Mouse (Mus musculus) lung, postnatal 0 days (tissue): Measurements from ENCODE around the gene Wfdc11. TPM values are rescaled to one million over a fixed set of nuclear protein-coding genes. Genes with fewer than 3 reads are reported as not detected.
A peak's percentile ranks its signal among the peaks of the same experiment; 100 is the strongest.
"Not testable (repeated sequence)": the region's sequence is repeated elsewhere in the genome, so short reads cannot be mapped to it uniquely, and the experiment has no call there.

Source experiments
- ATAC-seq: fragments of 200-750 bp; cut with Nextera tagmentation; 2 replicates; pipeline ENCODE4 v1.8.0; 2017; ENCODE audit warnings: moderate library complexity
- DNase-seq: peaks from one replicate; pipeline ENCODE4 v3.0.0-alpha.2; 2016; ENCODE audit warnings: low spot score
- H3K27ac ChIP-seq: fragments of 300-500 bp; sonication (generic); 2 replicates; pipeline ENCODE4 v1.5.1; 2014; ENCODE audit warnings: antibody characterized with exemption, mild to moderate bottlenecking, low read length, mixed read lengths
- H3K27me3 ChIP-seq: fragments of 300-500 bp; sonication (generic); replicated peaks from 2 replicates; pipeline ENCODE4 v1.6.1; 2014; ENCODE audit warnings: low read length, mixed read lengths; ENCODE audit not compliant: insufficient read depth
- H3K36me3 ChIP-seq: fragments of 300-500 bp; sonication (generic); 2 replicates; pipeline ENCODE4 v1.6.1; 2014; ENCODE audit warnings: low read length, mixed read lengths; ENCODE audit not compliant: insufficient read depth
- H3K4me1 ChIP-seq: fragments of 300-500 bp; sonication (generic); 2 replicates; pipeline ENCODE4 v1.6.1; 2014; ENCODE audit warnings: antibody characterized with exemption, low read depth, low read length, mixed read lengths; ENCODE audit not compliant: insufficient read depth
- H3K4me2 ChIP-seq: fragments of 300-500 bp; sonication (generic); replicated peaks from 2 replicates; pipeline ENCODE4 v1.6.1; 2014; ENCODE audit warnings: low read depth, mild to moderate bottlenecking, low read length, moderate library complexity, mixed read lengths
- H3K4me3 ChIP-seq: fragments of 300-500 bp; sonication (generic); 2 replicates; pipeline ENCODE4 v1.5.1; 2014; ENCODE audit warnings: low read depth, low read length
- H3K9ac ChIP-seq: fragments of 300-500 bp; sonication (generic); replicated peaks from 2 replicates; pipeline ENCODE4 v1.6.1; 2014; ENCODE audit warnings: low read depth, mild to moderate bottlenecking
- H3K9me3 ChIP-seq: fragments of 300-500 bp; sonication (generic); 2 replicates; pipeline ENCODE4 v1.6.1; 2016; ENCODE audit warnings: low read length, mixed read lengths
- CTCF ChIP-seq: IDR thresholded peaks from 2 replicates; pipeline ENCODE4 v1.5.1; 2016; ENCODE audit warnings: antibody characterized with exemption, mild to moderate bottlenecking
- EP300 ChIP-seq: IDR thresholded peaks from 2 replicates; pipeline ENCODE4 v1.6.1; 2016; ENCODE audit warnings: antibody characterized with exemption, mild to moderate bottlenecking, control low read depth
- WGBS: fragments of 180-500 bp; shearing (Covaris S2); extraction: QIAGEN DNeasy Blood & Tissue Kit; methylation state at CpG from one replicate; pipeline ENCODE4 v1.1.7; 2014; 5-methylcytosine and 5-hydroxymethylcytosine counted together
- polyA plus RNA-seq: library from polyadenylated mRNA; unstranded; fragments of >200 nt; fragmentation: Nextera tagmentation; extraction: Ambion mirVana; gene quantifications from 2 replicates; pipeline ENCODE4 v1.2.1, GENCODE M21; 2015

Wfdc11 gene
- polyA plus RNA-seq, 1 experiment from 2014 or later = not detected

- H3K27ac ChIP-seq = no peak overlapping the region
- no peak overlapping the region for H3K4me3 ChIP-seq
- no peaks in the 10 kb centered on the region for H3K27me3 ChIP-seq
- no peak overlapping the region for H3K9ac ChIP-seq
- ATAC-seq (peak; percentile 62), DNase-seq (peak; percentile 15)
- 46% methylated on average over 5 of the region's 5 CpGs for WGBS
- H3K36me3 ChIP-seq = no peaks in the 10 kb centered on the region
- no peak for TF ChIP-seq EP300
- no peak overlapping the region for H3K4me2 ChIP-seq
- no peaks in the 10 kb centered on the region for H3K4me1 ChIP-seq
- H3K9me3 ChIP-seq = no peaks in the 10 kb centered on the region
Observed at GRCm38 (mm10) chr2:164619050-164619449, 54.8 kb downstream of the Wfdc11 start.

DNA sequence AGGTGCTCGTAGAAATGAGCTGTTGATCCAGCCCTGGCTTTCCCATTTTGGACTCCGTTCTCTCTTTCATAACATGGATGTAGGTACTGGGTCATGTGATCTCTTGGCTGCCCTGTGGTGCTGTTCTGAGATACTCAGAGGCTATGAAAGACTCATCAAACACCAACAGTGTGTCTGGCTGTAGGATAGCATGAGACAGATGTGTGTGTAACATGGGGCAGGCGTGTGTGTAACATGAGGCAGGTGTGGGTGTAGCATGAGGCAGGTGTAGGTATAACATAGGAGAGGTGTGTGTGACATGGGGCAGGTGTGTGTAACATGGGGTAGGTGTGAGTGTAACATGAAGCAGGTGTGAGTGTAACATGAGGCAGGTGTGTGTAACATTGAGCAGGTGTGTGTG lies 58.5 kb downstream of the Wfdc11 start:
- Histone ChIP-seq H3K4me2 (no peak overlapping the region), H3K27ac (no peak overlapping the region), H3K9me3 (no peaks in the 10 kb centered on the region), H3K27me3 (no peaks in the 10 kb centered on the region), H3K9ac (no peak overlapping the region), H3K36me3 (no peaks in the 10 kb centered on the region), H3K4me3 (no peak overlapping the region), H3K4me1 (no peaks in the 10 kb centered on the region)
- ATAC-seq (no peak), DNase-seq (no peak)
- TF ChIP-seq EP300 = no peak
- TF ChIP-seq CTCF = no peak
- 88% methylated on average over 3 of the region's 3 CpGs for WGBS

DNA sequence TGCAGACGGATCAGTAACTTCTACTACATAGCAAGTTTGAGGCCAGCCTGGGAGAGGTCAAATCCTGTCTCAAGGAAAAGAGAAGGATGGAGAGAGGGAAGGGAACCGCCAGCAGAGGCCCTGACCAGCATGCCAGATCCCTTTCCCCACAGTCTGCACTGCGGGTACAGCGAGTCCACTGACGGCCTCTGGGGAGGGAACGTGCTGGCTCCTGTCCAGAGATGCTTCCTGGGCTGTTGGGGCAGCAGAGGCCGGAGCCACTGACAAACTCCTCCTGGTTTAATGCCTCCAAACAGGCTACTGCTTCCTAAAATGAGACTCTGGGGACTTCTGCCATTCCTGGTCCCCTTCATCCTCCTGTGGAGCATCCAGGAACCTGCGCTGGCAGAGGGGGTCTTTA lies 60.4 kb downstream of the Wfdc11 start, which contains the start of the genes Wfdc6b and Wfdc8:
TSS of gene Wfdc6b (plus strand) at position 52 of the 400 bp plus-strand sequence.
TSS of gene Wfdc8 (minus strand) at position 156 of the 400 bp plus-strand sequence.
- 44% methylated on average over 8 of the region's 8 CpGs for WGBS
- H3K4me2 ChIP-seq, H3K27me3 ChIP-seq, ATAC-seq, H3K27ac ChIP-seq, H3K4me3 ChIP-seq, H3K36me3 ChIP-seq, DNase-seq, H3K9me3 ChIP-seq, H3K4me1 ChIP-seq, H3K9ac ChIP-seq: not testable (repeated sequence)

Other genes with a start within 250 kb of the Wfdc11 start
- 217 and 289 TPM in 2 replicates for gene Sdc4, start 230.2 kb downstream of the Wfdc11 start, polyA plus RNA-seq
- 63.5 and 66.2 TPM in 2 replicates for gene Sys1, start 217.1 kb downstream of the Wfdc11 start, polyA plus RNA-seq
- 23.5 and 32.9 TPM in 2 replicates for gene Gm20458, start 213.1 kb downstream of the Wfdc11 start, polyA plus RNA-seq
- gene Trp53tg5, start 200.4 kb downstream of the Wfdc11 start, polyA plus RNA-seq = not detected in 2 replicates
- gene Dbndd2, start 188.0 kb downstream of the Wfdc11 start, polyA plus RNA-seq = 39.9 and 44.6 TPM in 2 replicates
- gene Pigt, start 176.6 kb downstream of the Wfdc11 start, polyA plus RNA-seq = 45.5 and 54.8 TPM in 2 replicates
- gene Wfdc2, start 111.7 kb downstream of the Wfdc11 start, polyA plus RNA-seq = 1,345 and 1,354 TPM in 2 replicates
- gene Spint3, start 100.6 kb downstream of the Wfdc11 start, polyA plus RNA-seq = not detected in 2 replicates
- gene Wfdc6a, start 88.6 kb downstream of the Wfdc11 start, polyA plus RNA-seq = 0.93 and 1.0 TPM in 2 replicates
- not detected in 2 replicates for gene Eppin, start 80.5 kb downstream of the Wfdc11 start, polyA plus RNA-seq
- gene Wfdc6b, start 60.6 kb downstream of the Wfdc11 start, polyA plus RNA-seq = 0.90 and 1.3 TPM in 2 replicates
- 0.36 and 0.43 TPM in 2 replicates for gene Wfdc8, start 60.5 kb downstream of the Wfdc11 start, polyA plus RNA-seq
- not detected in 2 replicates for gene Wfdc16, start 35.3 kb downstream of the Wfdc11 start, polyA plus RNA-seq
- 0.57 and 0.88 TPM in 2 replicates for gene Wfdc10, start 18.0 kb downstream of the Wfdc11 start, polyA plus RNA-seq
- gene Wfdc9, start 17.5 kb downstream of the Wfdc11 start, polyA plus RNA-seq = not detected in 2 replicates
- 1.3 and 1.9 TPM in 2 replicates for gene Wfdc13, start 11.0 kb upstream of the Wfdc11 start, polyA plus RNA-seq
- gene Spint4, start 24.4 kb upstream of the Wfdc11 start, polyA plus RNA-seq = not detected in 2 replicates
- not detected in 2 replicates for gene Spint5, start 41.2 kb upstream of the Wfdc11 start, polyA plus RNA-seq
- 6.4 and 6.6 TPM in 2 replicates for gene Wfdc3, start 71.8 kb upstream of the Wfdc11 start, polyA plus RNA-seq
- gene Dnttip1, start 71.9 kb upstream of the Wfdc11 start, polyA plus RNA-seq = 47.1 and 47.2 TPM in 2 replicates
- gene Ube2c, start 95.8 kb upstream of the Wfdc11 start, polyA plus RNA-seq = 21.1 and 33.3 TPM in 2 replicates
- gene Tnnc2, start 105.9 kb upstream of the Wfdc11 start, polyA plus RNA-seq = 0.47 and 1.2 TPM in 2 replicates
- 27.4 and 28.6 TPM in 2 replicates for gene Snx21, start 111.7 kb upstream of the Wfdc11 start, polyA plus RNA-seq
- gene Acot8, start 130.8 kb upstream of the Wfdc11 start, polyA plus RNA-seq = 17.8 and 18.9 TPM in 2 replicates
- gene Zswim3, start 131.0 kb upstream of the Wfdc11 start, polyA plus RNA-seq = 4.3 and 5.3 TPM in 2 replicates
- gene Zswim1, start 148.6 kb upstream of the Wfdc11 start, polyA plus RNA-seq = 7.7 and 8.1 TPM in 2 replicates
- gene Spata25, start 154.4 kb upstream of the Wfdc11 start, polyA plus RNA-seq = not detected in 2 replicates
- gene Ctsa, start 158.8 kb upstream of the Wfdc11 start, polyA plus RNA-seq = 146 and 147 TPM in 2 replicates
- 5.4 and 6.5 TPM in 2 replicates for gene Neurl2, start 159.4 kb upstream of the Wfdc11 start, polyA plus RNA-seq
- 286 and 314 TPM in 2 replicates for gene Pltp, start 183.6 kb upstream of the Wfdc11 start, polyA plus RNA-seq
- 60.9 and 71.3 TPM in 2 replicates for gene Pcif1, start 205.2 kb upstream of the Wfdc11 start, polyA plus RNA-seq
- gene Zfp335, start 237.7 kb upstream of the Wfdc11 start, polyA plus RNA-seq = 5.0 and 5.2 TPM in 2 replicates